Mouse (Mus musculus) mouse trophoblast stem cell (cell line): ENCODE measurements at regions not wholly inside any gene's neighbourhood (a gene's known extent, or its start where the extent isn't known, plus 50 kb on each side); places are given as distances from the start of the nearest gene placed in this dataset.

Experiments
- in situ Hi-C, 2 experiments: fragments of 300-500 bp; cut with MseI, MboI; formaldehyde crosslinking; loops; 2 replicates in 1 of 2; 3 replicates in 1 of 2; pipeline ENCODE4 v1.15.1; 2025

- in situ Hi-C loops, result no loop called here
Observed at GRCm38 (mm10) chr10:19412926-19413325, 56.6 kb downstream of the Olig3 start.

- in situ Hi-C loops, result no loop called here
Observed at GRCm38 (mm10) chr10:19413935-19414334, 57.6 kb downstream of the Olig3 start.

GRCm38 (mm10) chr10:19414834-19415233 lies 58.5 kb downstream of the Olig3 start:
- in situ Hi-C loops, result no loop called here

- in situ Hi-C loops, result no loop called here
Observed at GRCm38 (mm10) chr10:19424030-19424429, 67.7 kb downstream of the Olig3 start.

- in situ Hi-C loops, result no loop called here
Observed at GRCm38 (mm10) chr10:19424961-19425360, 68.6 kb downstream of the Olig3 start.

GRCm38 (mm10) chr10:19426835-19427234 lies 70.5 kb downstream of the Olig3 start:
- in situ Hi-C loops, result no loop called here

GRCm38 (mm10) chr10:19432515-19432914 lies 76.2 kb downstream of the Olig3 start:
- in situ Hi-C loops, result no loop called here

- in situ Hi-C loops, result no loop called here
Observed at GRCm38 (mm10) chr10:19434661-19435060, 78.3 kb downstream of the Olig3 start.

GRCm38 (mm10) chr10:19441807-19442206 lies 85.5 kb downstream of the Olig3 start:
- in situ Hi-C loops, result no loop called here

- in situ Hi-C loops, result no loop called here
Observed at GRCm38 (mm10) chr10:19443516-19443915, 87.2 kb downstream of the Olig3 start.

GRCm38 (mm10) chr10:19448838-19449559 lies 92.7 kb downstream of the Olig3 start:
- in situ Hi-C loops, result no loop called here

GRCm38 (mm10) chr10:19459053-19459452 lies 102.7 kb downstream of the Olig3 start:
- in situ Hi-C loops, result no loop called here

GRCm38 (mm10) chr10:19459709-19460108 lies 103.4 kb downstream of the Olig3 start:
- in situ Hi-C loops, result no loop called here

GRCm38 (mm10) chr10:19460164-19460563 lies 103.8 kb downstream of the Olig3 start:
- in situ Hi-C loops, result no loop called here

GRCm38 (mm10) chr10:19463800-19464199 lies 107.5 kb downstream of the Olig3 start:
- in situ Hi-C loops, result no loop called here

GRCm38 (mm10) chr10:19464504-19464903 lies 108.2 kb downstream of the Olig3 start:
- in situ Hi-C loops, result no loop called here

GRCm38 (mm10) chr10:19471349-19472040 lies 115.2 kb downstream of the Olig3 start:
- in situ Hi-C loops, result no loop called here

GRCm38 (mm10) chr10:19472066-19472465 lies 115.7 kb downstream of the Olig3 start:
- in situ Hi-C loops, result no loop called here

- in situ Hi-C loops, result no loop called here
Observed at GRCm38 (mm10) chr10:19472949-19473535, 116.7 kb downstream of the Olig3 start.

- in situ Hi-C loops, result no loop called here
Observed at GRCm38 (mm10) chr10:19485537-19486135, 106.1 kb upstream of the Ifngr1 start.

- in situ Hi-C loops, result loop anchor here (10.0 kb wide), 2 partner anchors 184 to 194 kb away; no protein-coding TSS in a partner anchor
Observed at GRCm38 (mm10) chr10:19490500-19490899, 101.2 kb upstream of the Ifngr1 start.
